Mouse (Mus musculus): ENCODE data around the gene Setd5. TPM values are rescaled to one million over a fixed set of nuclear protein-coding genes. Genes with fewer than 3 reads are reported as not detected.

Gene Setd5
- polyA plus RNA-seq, 1 experiment = 1.3 TPM

- Histone ChIP-seq H3K9me3 (ENCODE audit: control insufficient read depth, low read length) (no peaks in the 10 kb centered on the region), H3K4me1 (ENCODE audit: control insufficient read depth) (peaks cover 68% of the 10 kb centered on the region)
- peak; percentile 84 for TF ChIP-seq GATA1 (IDR thresholded peaks at IDR 0.05; ENCODE audit: low read length)
- TF ChIP-seq TAL1 (IDR thresholded peaks at IDR 0.05; ENCODE audit: low read length) = no peak
Measured at GRCm38 (mm10) chr6:113076012-113076685, 1.0 kb upstream of the Setd5 start.

GRCm38 (mm10) chr6:113077569-113078030 lies 435 bp downstream of the Setd5 start:
- TF ChIP-seq TAL1 (IDR thresholded peaks at IDR 0.05; ENCODE audit: low read length) (no peak), GATA1 (IDR thresholded peaks at IDR 0.05; ENCODE audit: low read length) (no peak)
- H3K9me3 ChIP-seq (ENCODE audit: control insufficient read depth, low read length) = no peaks in the 10 kb centered on the region
- peaks cover 42% of the 10 kb centered on the region for H3K36me3 ChIP-seq (ENCODE audit: control insufficient read depth)
- peaks cover 72% of the 10 kb centered on the region for H3K4me1 ChIP-seq (ENCODE audit: control insufficient read depth)
- H3K4me3 ChIP-seq (replicated peaks) = peak overlapping the region; percentile 79
- H3K27me3 ChIP-seq (ENCODE audit: control insufficient read depth) = no peaks in the 10 kb centered on the region

More at GRCm38 (mm10) chr6:113076012-113076685, 1.0 kb upstream of the Setd5 start:
- Histone ChIP-seq H3K27me3 (ENCODE audit: control insufficient read depth) (no peaks in the 10 kb centered on the region), H3K36me3 (ENCODE audit: control insufficient read depth) (peaks cover 45% of the 10 kb centered on the region), H3K4me3 (replicated peaks) (peak overlapping the region; percentile 79)

- Histone ChIP-seq H3K4me3 (replicated peaks) (peak overlapping the region; percentile 79), H3K9me3 (ENCODE audit: control insufficient read depth, low read length) (no peaks in the 10 kb centered on the region), H3K4me1 (ENCODE audit: control insufficient read depth) (peaks cover 67% of the 10 kb centered on the region), H3K27me3 (ENCODE audit: control insufficient read depth) (no peaks in the 10 kb centered on the region), H3K36me3 (ENCODE audit: control insufficient read depth) (peaks cover 41% of the 10 kb centered on the region)
- TF ChIP-seq TAL1 (IDR thresholded peaks at IDR 0.05; ENCODE audit: low read length) (no peak), GATA1 (IDR thresholded peaks at IDR 0.05; ENCODE audit: low read length) (no peak)
Measured at GRCm38 (mm10) chr6:113078031-113078721, 1.0 kb downstream of the Setd5 start.

GRCm38 (mm10) chr6:113079492-113079891 lies 2.3 kb downstream of the Setd5 start:
- H3K27me3 ChIP-seq (ENCODE audit: control insufficient read depth) = no peaks in the 10 kb centered on the region
- no peak for TF ChIP-seq TAL1 (IDR thresholded peaks at IDR 0.05; ENCODE audit: low read length)
- TF ChIP-seq GATA1 (IDR thresholded peaks at IDR 0.05; ENCODE audit: low read length) = no peak
- H3K4me1 ChIP-seq (ENCODE audit: control insufficient read depth) = peaks cover 61% of the 10 kb centered on the region

GRCm38 (mm10) chr6:113082229-113082628 lies 5.1 kb downstream of the Setd5 start:
- H3K4me3 ChIP-seq (replicated peaks) = no peak overlapping the region
- H3K36me3 ChIP-seq (ENCODE audit: control insufficient read depth) = peaks cover 34% of the 10 kb centered on the region
- H3K4me1 ChIP-seq (ENCODE audit: control insufficient read depth) = peaks cover 44% of the 10 kb centered on the region
- H3K27me3 ChIP-seq (ENCODE audit: control insufficient read depth) = no peaks in the 10 kb centered on the region
- TF ChIP-seq GATA1 (IDR thresholded peaks at IDR 0.05; ENCODE audit: low read length) (no peak), TAL1 (IDR thresholded peaks at IDR 0.05; ENCODE audit: low read length) (no peak)
- H3K9me3 ChIP-seq (ENCODE audit: control insufficient read depth, low read length) = no peaks in the 10 kb centered on the region

More at GRCm38 (mm10) chr6:113079492-113079891, 2.3 kb downstream of the Setd5 start:
- Histone ChIP-seq H3K4me3 (replicated peaks) (peak overlapping the region; percentile 79), H3K36me3 (ENCODE audit: control insufficient read depth) (peaks cover 40% of the 10 kb centered on the region), H3K9me3 (ENCODE audit: control insufficient read depth, low read length) (no peaks in the 10 kb centered on the region)

GRCm38 (mm10) chr6:113084590-113084989 lies 7.4 kb downstream of the Setd5 start:
- no peaks in the 10 kb centered on the region for H3K9me3 ChIP-seq (ENCODE audit: control insufficient read depth, low read length)
- peaks cover 36% of the 10 kb centered on the region for H3K36me3 ChIP-seq (ENCODE audit: control insufficient read depth)
- H3K4me1 ChIP-seq (ENCODE audit: control insufficient read depth) = peaks cover 25% of the 10 kb centered on the region
- no peaks in the 10 kb centered on the region for H3K27me3 ChIP-seq (ENCODE audit: control insufficient read depth)
- TF ChIP-seq TAL1 (IDR thresholded peaks at IDR 0.05; ENCODE audit: low read length) (no peak), GATA1 (IDR thresholded peaks at IDR 0.05; ENCODE audit: low read length) (no peak)
- H3K4me3 ChIP-seq (replicated peaks) = no peak overlapping the region

- no peak overlapping the region for H3K4me3 ChIP-seq (replicated peaks)
- peaks cover 16% of the 10 kb centered on the region for H3K36me3 ChIP-seq (ENCODE audit: control insufficient read depth)
- TF ChIP-seq GATA1 (IDR thresholded peaks at IDR 0.05; ENCODE audit: low read length) = no peak
- TF ChIP-seq TAL1 (IDR thresholded peaks at IDR 0.05; ENCODE audit: low read length) = no peak
- no peaks in the 10 kb centered on the region for H3K9me3 ChIP-seq (ENCODE audit: control insufficient read depth, low read length)
- peaks cover 8% of the 10 kb centered on the region for H3K4me1 ChIP-seq (ENCODE audit: control insufficient read depth)
- no peaks in the 10 kb centered on the region for H3K27me3 ChIP-seq (ENCODE audit: control insufficient read depth)
Measured at GRCm38 (mm10) chr6:113093206-113093605, 16.0 kb downstream of the Setd5 start.

- Histone ChIP-seq H3K9me3 (ENCODE audit: control insufficient read depth, low read length) (no peaks in the 10 kb centered on the region), H3K4me3 (replicated peaks) (no peak overlapping the region), H3K36me3 (ENCODE audit: control insufficient read depth) (peaks cover 12% of the 10 kb centered on the region), H3K27me3 (ENCODE audit: control insufficient read depth) (no peaks in the 10 kb centered on the region), H3K4me1 (ENCODE audit: control insufficient read depth) (peaks cover 13% of the 10 kb centered on the region)
- TF ChIP-seq GATA1 (IDR thresholded peaks at IDR 0.05; ENCODE audit: low read length) (no peak), TAL1 (IDR thresholded peaks at IDR 0.05; ENCODE audit: low read length) (no peak)
Measured at GRCm38 (mm10) chr6:113095547-113095946, 18.4 kb downstream of the Setd5 start.

GRCm38 (mm10) chr6:113097662-113098061 lies 20.5 kb downstream of the Setd5 start:
- TF ChIP-seq GATA1 (IDR thresholded peaks at IDR 0.05; ENCODE audit: low read length) = no peak
- TF ChIP-seq TAL1 (IDR thresholded peaks at IDR 0.05; ENCODE audit: low read length) = no peak
- Histone ChIP-seq H3K9me3 (ENCODE audit: control insufficient read depth, low read length) (no peaks in the 10 kb centered on the region), H3K36me3 (ENCODE audit: control insufficient read depth) (peaks cover 12% of the 10 kb centered on the region), H3K27me3 (ENCODE audit: control insufficient read depth) (no peaks in the 10 kb centered on the region), H3K4me1 (ENCODE audit: control insufficient read depth) (peaks cover 20% of the 10 kb centered on the region), H3K4me3 (replicated peaks) (no peak overlapping the region)
